Mouse (Mus musculus): ENCODE data around the gene Pard3.

Gene Pard3

DNA sequence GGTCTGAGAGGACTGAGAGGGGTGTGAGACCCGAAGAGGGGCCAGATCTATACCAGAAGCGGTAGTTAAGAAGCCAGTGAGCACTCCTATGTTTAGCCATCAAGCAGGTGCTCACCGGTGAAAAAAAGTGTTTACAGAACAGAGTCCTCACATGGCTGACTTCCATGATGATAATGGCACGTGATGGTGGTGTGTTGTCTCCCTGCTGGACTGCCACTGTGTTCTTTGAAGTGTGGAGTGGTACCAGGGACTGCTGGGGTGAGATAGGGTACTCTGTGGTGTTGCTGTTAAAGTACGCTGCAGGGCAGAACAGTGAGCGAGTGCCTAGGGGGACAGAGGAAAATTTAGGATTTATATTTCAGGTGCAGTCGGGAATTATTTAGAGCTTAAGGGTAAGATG lies 122.2 kb downstream of the Pard3 start:
- no peak for DNase-seq

DNA sequence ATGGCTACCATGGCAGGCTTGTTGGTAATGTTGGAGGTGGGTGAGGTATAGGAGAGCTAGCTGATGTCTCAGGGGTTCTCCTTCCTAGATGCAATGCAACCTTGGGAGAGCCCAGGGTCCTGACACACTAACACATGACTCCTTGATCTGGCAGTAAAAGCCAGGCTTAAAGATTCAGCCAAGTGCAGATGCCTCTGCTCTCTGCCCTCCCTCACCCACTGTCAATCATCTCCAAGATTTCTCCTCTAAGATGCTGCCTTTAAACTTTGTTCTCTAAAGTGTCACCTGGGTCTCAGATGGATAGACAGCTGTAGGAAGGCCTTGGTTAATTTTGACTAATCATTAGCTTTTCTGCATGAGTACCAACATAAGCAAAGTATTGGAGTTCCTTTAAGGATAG lies 125.0 kb downstream of the Pard3 start:
- DNase-seq = no peak

DNA sequence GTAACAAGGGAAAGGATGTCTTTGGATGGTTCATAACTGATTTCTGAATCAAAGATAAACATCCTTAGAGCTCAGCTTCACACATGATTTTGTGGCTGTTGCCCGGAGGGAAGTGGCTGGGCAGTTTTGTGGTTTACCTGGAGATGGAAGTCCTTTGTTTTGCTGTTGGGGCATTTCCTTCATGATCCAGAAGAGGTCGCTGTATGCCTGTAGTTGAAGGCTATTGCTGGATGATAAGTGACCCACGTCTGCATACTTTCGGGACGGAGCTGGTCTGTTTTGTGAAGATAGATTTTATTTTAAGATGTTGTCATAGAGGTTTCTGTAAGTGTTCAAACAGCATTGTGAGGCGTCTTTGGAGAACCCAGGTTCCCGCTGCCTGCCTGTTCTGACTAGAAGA lies 126.7 kb downstream of the Pard3 start:
- DNase-seq = peak; percentile 42

DNA sequence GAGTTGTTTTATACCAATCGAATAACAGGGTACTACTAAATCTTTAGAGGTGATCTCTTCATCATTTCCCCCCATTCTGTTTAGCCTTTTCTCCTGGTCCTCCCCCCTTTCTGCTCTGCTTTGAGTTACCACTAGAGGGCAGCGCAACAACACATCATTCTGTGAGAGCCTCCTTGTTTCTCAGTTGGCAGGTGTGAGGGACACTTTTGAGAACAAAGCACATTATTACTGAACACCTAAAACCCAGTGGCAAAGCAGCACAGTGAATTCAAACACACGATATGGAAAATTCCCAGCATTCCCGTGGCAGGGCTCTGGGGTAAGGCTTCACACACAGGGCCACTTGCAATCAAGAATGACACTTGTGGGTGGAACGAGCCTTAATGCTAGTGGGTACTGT lies 127.7 kb downstream of the Pard3 start:
- DNase-seq = peak; percentile 64

DNA sequence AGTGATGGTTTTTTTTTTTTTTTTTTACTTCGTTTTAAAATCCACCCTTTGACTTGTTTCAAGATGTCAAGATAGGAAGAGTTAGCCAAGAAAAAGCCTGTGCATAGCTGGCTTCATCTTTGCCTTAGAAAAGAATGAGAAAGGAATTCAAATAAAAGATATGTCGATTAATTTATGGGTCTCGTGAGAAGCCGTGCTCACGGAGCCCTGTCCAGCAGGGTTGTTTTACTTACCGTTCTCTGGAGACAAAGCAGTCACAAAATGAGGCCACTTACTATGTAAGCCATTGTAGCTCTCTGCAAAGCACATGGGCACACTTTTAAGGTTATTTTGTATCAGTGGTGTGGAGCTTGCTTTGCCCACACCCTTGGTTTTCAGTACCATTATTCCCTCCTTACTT lies 128.1 kb downstream of the Pard3 start:
- no peak for DNase-seq

DNA sequence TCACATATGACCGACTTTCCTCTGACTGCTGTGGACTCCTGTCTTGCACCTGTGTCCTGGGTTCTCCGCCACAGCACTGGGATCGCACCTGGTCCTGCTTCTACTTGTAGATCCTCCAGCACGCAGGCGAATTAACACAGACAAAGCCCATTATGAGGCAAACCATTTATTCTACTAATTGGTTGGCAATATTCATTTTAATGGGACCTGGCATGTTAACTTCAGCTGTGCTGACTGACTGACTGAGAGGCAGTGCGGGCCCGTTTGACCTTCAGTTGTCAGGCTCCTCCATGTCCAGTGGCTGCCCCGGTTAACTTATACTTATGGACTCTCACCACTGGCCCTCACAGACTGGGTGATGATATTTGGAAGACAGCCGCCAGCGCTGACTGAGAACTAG lies 128.6 kb downstream of the Pard3 start:
- no peak for DNase-seq

DNA sequence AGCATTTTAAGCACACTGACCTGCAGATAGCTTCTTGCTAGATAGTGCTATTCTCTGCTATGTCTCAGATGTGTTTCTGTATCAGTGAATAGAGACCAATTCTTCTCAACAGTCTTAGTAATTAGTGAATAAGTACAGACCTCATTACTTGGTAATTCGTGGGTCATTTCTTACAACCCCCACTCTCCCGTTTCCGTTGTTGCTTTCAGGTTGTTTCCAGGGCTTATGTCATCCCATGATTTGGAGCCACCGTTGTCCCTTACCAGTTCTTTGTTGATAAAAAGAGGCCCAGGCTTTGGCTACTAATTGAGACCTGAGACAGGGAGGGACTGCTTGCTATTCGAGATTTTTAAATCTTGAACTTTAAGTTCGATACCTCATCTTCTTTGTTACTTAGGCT lies 129.7 kb downstream of the Pard3 start:
- DNase-seq = no peak

DNA sequence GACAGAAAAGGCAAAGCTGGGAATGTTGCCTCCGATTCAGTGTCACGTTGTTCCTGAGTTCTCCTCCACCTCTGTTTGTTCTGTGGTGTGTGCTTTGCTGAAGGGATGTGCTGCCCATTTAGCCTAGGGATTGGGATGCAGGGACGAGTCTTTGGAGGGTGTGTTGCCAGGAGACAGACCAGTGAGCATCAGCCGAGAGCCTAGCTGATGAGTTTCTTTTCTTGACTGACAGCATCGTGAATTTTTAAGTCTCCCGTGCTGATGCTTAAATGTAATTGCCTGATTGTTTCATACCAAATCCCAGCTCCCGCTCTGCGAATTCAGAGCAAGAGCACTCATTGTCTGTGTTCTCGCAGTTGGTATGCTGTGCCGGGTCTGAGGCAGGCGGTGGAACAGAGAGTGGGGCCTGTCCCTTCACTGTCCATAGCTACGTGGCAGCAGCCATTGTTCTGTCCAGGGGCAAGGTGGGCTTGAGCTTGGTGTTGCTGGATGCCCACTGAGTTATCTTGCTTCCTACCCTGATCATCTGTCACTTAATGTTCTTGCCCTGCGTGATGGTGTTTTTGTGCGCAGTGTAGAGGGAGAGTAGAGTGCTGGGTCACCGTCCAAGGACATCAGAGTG lies 131.2 kb downstream of the Pard3 start:
- no peak for DNase-seq

DNA sequence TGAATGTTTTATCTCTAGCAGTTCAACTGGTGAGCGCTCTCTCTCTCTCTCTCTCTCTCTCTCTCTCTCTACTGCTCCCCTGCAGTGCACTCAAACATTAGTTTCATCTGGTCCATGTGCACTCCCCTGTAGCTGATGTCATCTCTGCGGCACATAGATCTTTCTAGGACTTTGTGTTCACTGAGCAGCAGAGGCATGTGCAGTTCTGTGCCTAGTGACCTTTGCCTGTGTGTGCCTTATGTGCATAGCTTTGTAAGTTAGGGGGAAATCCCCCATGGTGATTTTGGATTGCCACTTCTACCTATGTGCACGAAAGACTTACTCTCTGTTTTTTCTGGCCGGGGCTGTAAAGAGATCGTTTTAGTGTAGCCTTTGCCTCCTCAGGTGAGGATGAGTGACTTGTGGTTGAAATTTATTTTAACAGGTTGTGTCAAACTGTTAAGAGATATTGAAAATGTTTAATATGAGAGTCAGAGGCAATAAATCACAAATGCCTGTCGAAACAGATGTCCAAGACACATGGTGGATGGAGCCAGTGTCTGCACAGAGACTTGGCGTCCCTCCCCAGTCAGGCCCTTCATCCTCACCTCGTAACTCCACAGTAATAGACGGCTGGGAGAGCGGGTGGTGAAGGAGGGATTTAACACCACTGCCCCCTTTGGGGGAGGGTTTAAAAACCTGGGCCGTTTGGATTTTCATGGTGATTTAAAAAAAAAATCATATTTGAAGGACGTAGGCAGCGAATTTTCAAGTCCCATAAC lies 133.0 kb downstream of the Pard3 start:
- no peak for DNase-seq

DNA sequence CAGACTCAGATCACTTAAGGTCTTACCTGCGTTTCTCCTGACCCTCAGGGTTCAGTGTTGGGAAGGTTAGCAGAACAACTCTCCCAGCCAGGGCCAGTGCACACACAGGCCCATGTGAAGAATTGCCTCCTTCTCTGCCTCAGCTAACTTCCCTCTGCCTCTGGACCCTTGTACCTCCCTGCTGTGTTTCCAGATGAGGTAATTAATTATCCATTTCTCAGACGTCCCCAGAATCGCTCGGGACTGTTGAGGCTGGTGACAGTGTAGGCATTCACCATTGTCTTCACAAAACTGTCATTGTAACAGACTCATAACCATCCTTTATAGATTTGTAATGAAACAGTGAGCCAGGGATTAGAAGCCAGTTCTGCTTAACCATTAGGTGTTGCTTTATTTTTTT lies 143.8 kb downstream of the Pard3 start:
- no peak for DNase-seq

DNA sequence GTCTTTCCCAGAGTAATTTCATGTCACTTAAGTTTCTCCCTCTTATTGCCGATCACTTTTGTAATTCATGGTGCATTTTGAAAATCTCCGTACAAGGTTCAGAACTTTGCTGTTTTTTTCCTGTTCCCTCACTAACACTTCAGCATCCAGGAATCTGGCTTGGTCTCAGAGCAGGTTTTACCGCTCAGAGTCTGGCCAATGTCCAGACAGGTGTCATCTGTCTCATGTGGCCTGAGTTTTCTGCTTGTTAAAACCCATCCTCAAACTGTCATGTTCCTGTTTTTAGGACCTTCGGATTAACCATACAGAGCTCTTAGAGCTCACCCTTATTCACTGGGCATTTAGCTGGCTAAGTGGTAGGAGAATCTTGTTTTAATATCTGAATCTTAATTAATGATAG lies 146.9 kb downstream of the Pard3 start:
- no peak for DNase-seq

DNA sequence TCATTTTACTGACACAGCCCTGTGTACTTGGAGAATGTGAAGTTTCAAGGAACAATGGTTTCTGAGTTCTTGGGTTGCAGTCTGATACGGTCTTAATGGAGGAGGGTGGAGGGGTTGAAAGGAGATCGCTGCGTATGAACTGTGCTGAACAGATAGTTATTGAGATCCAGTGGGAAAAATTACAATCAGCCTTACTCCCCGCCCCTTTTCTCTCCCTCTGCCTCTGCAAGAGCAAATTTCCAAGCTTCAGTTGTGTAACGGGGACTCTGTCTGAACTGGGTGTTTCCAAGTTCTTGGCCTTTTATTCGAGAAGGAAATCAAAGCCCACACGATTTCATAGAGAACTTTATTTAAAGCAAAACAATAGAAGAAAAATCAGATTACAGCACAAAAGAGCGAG lies 150.6 kb downstream of the Pard3 start:
- DNase-seq = no peak

DNA sequence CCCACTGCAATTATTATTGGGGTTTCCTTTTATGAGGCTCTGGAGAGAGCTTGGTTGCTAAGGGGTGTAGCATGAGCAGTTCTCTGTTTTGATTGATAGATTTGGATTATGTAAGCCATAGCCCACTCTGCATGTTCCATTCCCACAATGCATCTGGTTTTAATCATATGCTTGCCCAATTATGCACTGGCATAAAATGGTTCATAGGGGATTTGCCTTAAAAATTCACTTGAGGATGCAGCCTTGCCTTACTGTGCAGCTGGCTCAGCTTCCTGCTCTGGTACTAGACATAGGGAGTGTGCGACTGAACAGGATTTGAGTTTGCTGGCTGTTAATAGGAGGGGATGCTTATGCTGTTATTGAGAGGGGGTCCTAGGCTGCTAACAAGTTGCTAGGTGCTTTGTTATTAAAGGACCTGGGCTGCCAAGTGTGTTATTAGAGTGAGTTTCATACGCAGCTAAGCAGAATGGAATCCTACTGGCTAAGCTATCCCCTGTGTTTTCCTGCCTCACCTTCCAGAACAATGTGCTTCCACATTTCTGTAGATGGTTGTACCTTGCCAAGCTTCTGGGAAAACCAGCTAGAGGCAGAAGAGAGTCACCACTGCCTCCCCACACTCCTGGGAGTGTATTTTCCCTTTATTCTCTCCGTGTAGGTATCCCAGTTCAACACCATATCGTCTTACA lies 151.2 kb downstream of the Pard3 start:
- DNase-seq = no peak

DNA sequence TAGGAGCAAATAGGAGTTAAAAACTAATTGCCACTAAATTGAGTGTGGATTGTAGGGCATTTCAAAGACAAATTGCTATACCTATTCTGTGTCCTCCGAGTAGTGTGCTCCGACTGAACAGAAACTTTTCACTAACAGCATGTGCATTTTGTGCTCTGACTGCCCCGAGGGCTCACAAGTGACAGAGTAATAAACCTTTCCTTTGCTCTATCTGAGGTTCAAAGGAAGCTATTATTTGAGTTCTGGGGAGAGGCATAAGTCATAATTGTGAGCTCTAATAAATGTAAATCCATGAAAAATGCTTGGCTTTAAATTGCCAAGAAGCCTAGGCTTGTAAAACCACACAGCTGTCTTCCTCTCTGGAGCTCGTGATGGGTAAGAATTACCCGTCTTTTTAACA lies 156.5 kb downstream of the Pard3 start:
- no peak for DNase-seq

DNA sequence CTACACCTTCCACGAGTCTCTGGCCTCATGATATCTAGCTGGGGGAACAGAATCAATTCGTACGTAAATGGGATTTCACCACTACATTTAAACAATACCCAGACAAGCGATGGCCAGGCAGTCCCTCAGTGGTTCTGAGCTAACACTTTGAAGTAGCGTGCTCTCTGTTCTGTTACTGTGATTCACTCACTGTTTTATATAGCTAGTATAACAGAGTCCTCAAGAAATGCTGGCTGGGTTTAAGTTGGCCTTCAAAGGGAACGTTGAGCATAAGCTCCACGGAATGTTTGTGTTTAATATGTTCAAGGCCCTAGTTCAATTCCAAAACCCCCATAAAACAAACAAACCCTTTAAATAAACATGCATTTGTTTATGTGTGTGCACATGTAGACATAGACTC lies 156.9 kb downstream of the Pard3 start:
- DNase-seq = no peak

DNA sequence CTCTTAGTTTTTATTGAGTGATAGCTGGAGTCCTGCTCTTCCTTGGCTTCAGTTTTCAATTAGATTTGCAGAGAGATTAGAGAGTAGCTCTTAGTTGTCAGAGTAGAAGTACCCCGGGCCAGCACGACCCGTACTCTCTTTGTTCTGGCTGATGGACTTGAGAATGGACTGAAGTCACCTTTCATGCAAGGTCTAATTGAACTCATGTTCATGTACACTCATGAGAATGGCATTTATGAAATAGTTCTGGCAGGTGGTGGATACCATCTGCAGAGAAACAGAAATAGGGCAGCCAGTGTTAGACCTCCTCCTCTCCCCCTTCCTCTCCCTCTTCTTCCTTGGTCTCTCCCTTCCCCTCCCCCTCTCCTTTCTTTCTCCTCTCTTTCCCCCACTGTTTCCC lies 158.7 kb downstream of the Pard3 start:
- no peak for DNase-seq

DNA sequence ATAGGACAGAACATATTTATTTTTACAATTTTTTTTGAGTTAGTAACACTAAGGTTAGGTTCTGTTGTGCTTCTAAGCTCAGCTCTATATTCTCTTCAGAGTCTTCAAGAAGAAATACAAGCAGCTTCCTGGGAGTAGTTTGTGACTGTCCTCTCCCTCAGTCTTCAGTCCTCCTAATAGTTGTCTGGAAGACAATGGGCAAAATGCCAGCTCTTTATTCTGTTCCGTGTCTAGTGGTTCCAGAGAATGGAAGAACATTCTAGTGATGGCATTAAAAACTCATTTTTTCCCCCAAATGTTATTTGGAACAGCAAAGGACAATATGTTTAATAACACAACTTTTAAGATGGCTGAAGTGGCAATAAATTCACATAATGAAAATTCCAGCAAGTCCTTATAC lies 163.3 kb downstream of the Pard3 start:
- no peak for DNase-seq

DNA sequence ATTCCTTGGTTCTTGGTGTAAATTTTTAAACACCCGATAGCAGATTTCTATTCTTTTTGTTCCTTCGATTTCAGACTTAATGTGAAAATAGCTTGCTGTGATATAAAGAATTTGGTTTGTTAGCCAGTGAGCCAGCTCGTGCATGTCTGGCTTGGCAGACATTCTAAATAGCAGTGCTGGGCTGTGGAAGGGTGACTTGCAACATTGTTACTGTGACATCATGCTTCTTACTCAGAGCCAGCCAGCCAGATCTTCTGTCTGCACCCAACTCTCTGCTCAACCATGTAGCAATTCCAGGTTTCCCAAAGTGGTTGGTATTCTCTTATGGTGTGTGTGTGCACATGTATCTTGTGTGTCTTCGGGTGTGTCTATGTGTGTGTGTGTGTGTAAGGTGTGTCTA lies 163.7 kb downstream of the Pard3 start:
- no peak for DNase-seq

DNA sequence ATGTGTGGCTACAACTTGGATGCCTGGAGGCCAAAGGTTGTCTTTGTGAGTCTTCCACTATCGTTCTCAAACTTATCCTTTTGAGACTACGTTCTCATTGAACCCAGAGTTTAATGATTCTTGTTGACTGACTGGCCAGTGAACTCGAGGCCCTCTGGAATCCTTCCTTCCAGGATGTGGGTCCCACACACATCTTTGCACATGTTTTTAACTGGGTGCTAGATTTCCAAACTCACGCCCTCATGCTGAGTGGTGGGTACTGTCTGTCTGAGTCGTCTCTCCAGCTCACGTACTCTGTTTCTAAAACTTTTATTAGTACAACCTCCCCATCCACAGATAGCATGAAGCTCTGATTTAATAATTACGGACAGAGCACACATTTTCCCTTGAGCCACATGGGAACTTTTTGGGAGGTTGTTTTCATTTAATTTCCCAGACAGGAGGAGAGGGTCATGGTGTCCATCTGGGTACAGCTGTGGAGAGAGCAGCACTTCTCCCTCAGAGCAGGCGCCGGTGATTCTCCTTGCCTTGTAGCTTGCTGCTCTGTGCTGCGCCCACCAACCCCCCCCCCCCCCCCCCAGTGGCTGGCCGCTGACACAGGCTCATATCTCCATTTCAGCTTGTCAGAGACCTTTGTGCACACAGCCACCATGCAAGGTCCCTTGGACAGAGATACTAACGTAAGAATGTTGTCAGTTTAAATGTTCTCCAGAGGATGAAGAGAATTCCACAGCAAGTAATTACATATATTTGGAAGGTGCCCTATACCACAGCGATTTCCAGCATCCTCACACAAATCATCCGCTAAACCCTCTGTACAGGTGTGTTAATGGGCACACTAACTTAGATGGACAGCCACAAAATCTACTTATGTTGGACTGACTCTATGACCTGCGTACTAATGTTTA lies 165.9 kb downstream of the Pard3 start:
- no peak for DNase-seq

DNA sequence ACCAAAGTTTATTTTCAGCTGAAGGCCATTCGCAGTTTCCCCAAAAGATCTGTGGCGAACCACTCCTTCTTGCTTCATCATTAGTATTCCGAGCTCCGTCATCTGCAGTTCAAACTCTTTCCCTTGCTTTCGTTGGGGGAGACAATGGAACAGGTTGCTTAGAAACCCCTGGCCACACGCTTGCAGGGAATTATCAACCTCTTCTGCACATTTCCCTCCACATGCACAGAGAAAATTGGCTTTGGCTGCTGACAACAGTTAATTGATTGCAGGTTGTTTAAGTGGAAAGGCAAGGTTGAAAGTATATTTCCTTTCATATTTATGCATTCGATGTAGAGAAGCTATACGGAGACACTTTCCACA lies 166.5 kb downstream of the Pard3 start:
- no peak for DNase-seq

DNA sequence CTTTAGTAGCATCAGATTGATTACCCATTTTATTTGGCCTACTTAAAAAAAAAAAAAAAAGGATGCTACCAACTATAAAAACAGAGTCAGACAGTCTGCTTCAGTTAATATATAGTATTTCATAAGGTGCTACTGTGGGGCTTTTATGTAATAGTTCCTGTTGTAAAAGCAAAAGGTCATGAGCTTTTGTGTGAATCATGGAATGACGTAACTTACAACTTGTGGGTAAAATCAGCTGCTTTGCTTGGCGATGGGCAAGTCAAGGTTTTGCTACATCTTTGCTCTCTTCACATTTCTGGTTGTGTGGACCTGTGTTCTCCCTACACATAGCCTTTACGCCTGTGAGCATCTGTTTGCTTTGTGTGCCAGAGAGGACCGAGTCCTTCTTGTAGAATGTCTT lies 179.7 kb downstream of the Pard3 start:
- DNase-seq = no peak

DNA sequence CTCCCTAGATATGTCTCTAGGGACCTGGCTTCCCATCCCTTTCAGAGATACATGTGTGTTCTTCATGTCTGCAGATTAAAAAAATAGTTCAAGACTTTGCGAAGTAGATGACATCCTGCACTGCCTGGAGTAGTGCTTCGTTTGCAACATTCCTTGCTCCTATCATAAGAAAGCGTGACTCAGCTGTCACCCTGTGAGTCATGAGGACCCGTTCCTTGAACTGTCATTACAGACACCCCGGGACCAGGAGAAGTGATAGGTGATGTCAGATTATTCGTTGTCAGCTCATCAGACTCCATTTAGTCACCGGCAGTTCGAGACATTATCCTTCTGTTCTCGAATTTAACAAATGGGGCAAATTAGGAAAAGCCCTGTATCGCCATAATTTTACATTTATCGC lies 180.1 kb downstream of the Pard3 start:
- no peak for DNase-seq

DNA sequence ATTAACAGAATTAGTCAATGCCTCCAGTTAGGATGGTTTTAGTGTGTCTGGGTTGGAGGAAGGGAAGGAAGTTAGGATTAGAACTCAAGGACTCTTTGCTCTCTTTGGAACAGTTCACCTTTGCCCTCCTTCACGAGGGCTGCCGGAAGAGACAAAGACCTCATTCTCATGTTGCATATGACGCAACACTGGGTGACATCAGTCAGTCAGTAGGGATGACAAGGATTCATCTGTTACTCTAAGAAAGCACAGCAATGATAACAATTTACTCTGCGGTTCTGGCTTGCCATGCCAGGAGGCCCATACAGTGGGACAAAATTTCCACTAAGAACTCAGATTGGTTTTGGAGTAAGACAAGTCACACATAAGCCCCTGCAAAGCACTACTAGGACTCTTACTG lies 187.1 kb downstream of the Pard3 start:
- DNase-seq = no peak

DNA sequence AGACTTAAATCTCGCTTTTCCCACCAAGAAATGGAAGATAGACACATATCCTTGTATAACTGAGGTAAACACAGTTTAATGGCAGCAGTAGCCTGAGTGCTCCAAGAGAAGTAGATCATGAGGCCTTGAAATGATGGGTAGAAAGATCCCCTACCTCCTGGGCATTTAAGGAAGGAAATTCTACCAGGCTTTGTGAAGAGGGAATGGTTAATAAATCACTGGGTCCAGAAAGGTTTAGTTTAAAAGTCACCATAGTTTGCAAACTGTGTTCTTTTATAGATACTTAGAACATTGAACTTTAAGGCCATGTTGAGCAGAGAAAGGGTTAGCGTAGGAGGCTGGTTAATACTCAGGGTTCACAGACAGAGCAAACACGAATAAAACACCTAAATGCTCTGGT lies 187.8 kb downstream of the Pard3 start:
- no peak for DNase-seq
